Mouse (Mus musculus) cerebellum, adult 2 months (tissue): ENCODE results near the gene Gm17428. TPM values are rescaled to one million over a fixed set of nuclear protein-coding genes. Genes with fewer than 3 reads are reported as not detected.
"Not testable (repeated sequence)": the region's sequence is repeated elsewhere in the genome, so short reads cannot be mapped to it uniquely, and the experiment has no call there.

Experiments used
- DNase-seq, 2 experiments: peaks; one replicate each; pipeline ENCODE4 v3.0.0; 2021
- H3K27ac ChIP-seq: fragments of 200-500 bp; 2 replicates; pipeline ENCODE4 v1.5.1; 2012; ENCODE audit warnings: low read length, control low read depth, inconsistent platforms; ENCODE audit not compliant: insufficient read depth
- H3K27me3 ChIP-seq: fragments of 200-500 bp; 2 replicates; pipeline ENCODE4 v1.6.1; 2012; ENCODE audit warnings: inconsistent platforms, mild to moderate bottlenecking, low read length, moderate library complexity; ENCODE audit not compliant: control insufficient read depth, insufficient read depth
- H3K4me1 ChIP-seq: fragments of 200-500 bp; 2 replicates; pipeline ENCODE4 v1.6.1; 2011; ENCODE audit warnings: low read length; ENCODE audit not compliant: control insufficient read depth, insufficient read depth
- H3K4me3 ChIP-seq: fragments of 200-500 bp; replicated peaks from 2 replicates; pipeline ENCODE3; 2011; ENCODE audit warnings: mild to moderate bottlenecking, low read depth, low read length, control low read depth; ENCODE audit not compliant: insufficient read depth
- CTCF ChIP-seq: fragments of 200-500 bp; IDR thresholded peaks from 2 replicates; pipeline ENCODE4 v1.5.1; 2011; ENCODE audit warnings: low read depth, mild to moderate bottlenecking, control low read depth, low read length, moderate library complexity, borderline replicate concordance; ENCODE audit not compliant: insufficient read depth
- POLR2A ChIP-seq: fragments of 200-500 bp; IDR thresholded peaks from 2 replicates; pipeline ENCODE4 v1.6.1; 2011; ENCODE audit warnings: low read length, control low read depth, borderline replicate concordance; ENCODE audit not compliant: insufficient read depth
- WGBS: fragments of 180-500 bp; shearing (Covaris S2); methylation state at CpG from one replicate; pipeline ENCODE4 v1.1.7; 2018; 5-methylcytosine and 5-hydroxymethylcytosine counted together
- polyA plus RNA-seq: library from polyadenylated mRNA; depleted of rRNA; stranded (reverse); fragments of >200 nt; gene quantifications from 2 replicates; pipeline ENCODE4 v1.2.3, GENCODE M21; 2012

Gene Gm17428
- polyA plus RNA-seq, 1 experiment, result not detected

- no peak for DNase-seq
- no peaks in the 10 kb centered on the region for H3K27me3 ChIP-seq
- no peak overlapping the region for H3K4me3 ChIP-seq
- 97% methylated on average over 7 of the region's 7 CpGs for WGBS
- no peak for TF ChIP-seq POLR2A
- no peak for TF ChIP-seq CTCF
- H3K4me1 ChIP-seq, result no peaks in the 10 kb centered on the region
- H3K27ac ChIP-seq, result no peak overlapping the region
Measured at GRCm38 (mm10) chr14:54981934-54982333, 5.2 kb downstream of the Gm17428 start.

DNA sequence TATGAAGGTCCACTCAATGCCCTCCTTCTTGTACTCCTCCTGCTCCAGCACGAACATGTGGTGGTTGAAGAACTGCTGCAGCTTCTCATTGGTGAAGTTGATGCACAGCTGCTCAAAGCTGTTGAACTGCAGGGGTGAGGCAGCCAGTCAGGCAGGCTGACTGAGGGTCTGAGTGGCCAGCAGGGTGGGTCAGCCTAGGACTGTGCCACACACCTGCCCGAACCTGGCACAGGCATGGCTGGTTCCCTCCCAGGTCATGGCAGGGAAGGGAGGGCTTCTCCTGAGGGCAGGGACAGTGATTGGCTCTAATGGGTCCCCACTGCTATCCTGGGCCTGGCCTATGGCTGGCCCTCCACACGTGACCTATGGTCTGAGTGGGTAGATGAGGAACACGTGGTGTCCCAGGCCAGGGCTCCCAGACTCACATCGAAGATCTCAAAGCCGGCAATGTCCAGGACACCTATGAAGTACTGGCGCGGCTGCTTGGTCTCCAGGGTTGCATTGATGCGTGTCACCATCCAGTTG lies 11.7 kb downstream of the Gm17428 start:
- H3K4me1 ChIP-seq, H3K4me3 ChIP-seq, DNase-seq, H3K27ac ChIP-seq, H3K27me3 ChIP-seq: not testable (repeated sequence)
- WGBS, result 88% methylated on average over 9 of the region's 9 CpGs

- H3K27me3 ChIP-seq, result no peaks in the 10 kb centered on the region
- 84% methylated on average over 13 of the region's 13 CpGs for WGBS
- DNase-seq, result no peak
- no peak for TF ChIP-seq CTCF
- TF ChIP-seq POLR2A, result no peak
- H3K4me1 ChIP-seq, result no peaks in the 10 kb centered on the region; the same call in 1 of the 2 replicates
- no peak overlapping the region for H3K27ac ChIP-seq
- H3K4me3 ChIP-seq, result no peak overlapping the region
Measured at GRCm38 (mm10) chr14:54988882-54989281, 12.1 kb downstream of the Gm17428 start.

DNA sequence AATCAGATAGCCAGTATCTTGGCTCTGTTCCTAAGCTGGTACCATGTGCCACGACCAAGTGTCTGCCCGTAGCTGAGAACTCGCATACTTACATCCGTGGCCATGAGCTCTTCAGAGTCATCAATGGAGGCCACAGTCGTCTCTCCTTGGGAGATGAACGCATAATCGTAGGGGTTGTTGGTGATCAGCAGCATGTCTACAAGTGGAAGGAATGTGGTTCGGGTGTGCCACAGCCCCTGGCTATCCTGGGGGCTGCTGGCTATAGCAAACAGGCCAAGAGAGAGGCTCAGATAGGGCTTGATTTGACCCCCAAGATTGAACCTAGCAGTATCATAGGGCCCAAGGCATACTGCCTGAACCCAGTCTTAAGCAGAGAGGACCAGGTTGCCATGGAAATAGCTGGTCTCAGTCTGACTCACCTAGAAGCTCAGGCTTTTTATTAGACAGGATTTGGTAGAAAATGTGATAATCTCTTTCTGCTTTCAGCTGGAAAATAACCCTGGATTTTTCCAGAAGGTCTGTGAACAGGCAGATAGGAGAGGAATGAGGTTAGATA lies 13.2 kb downstream of the Gm17428 start:
- Histone ChIP-seq H3K27ac (no peak overlapping the region), H3K27me3 (no peaks in the 10 kb centered on the region), H3K4me3 (no peak overlapping the region), H3K4me1 (no peaks in the 10 kb centered on the region; the same call in 1 of the 2 replicates)
- DNase-seq, result no peak
- 45% methylated on average over 8 of the region's 8 CpGs for WGBS
- no peak for TF ChIP-seq CTCF
- no peak for TF ChIP-seq POLR2A

DNA sequence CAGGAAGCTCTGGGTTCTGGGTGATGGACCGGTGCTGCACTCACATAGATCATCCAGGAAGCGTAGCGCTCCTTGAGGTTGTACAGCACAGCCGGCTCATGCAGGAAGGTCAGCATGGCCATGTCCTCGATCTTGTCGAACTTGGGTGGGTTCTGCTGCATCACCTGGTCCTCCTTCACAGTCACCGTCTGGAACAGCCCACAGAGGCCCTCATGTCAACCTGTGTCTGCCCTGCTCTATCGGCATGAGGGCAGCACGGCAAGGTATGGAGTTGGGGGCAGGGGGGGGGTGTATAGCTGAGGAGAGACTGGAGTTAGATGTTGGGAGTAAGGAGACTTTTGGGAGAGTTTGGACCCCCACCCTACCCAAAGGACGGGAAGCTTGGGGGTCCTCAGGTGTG lies 15.5 kb downstream of the Gm17428 start:
- Histone ChIP-seq H3K4me3 (no peak overlapping the region), H3K4me1 (no peaks in the 10 kb centered on the region; the same call in 1 of the 2 replicates), H3K27ac (no peak overlapping the region), H3K27me3 (no peaks in the 10 kb centered on the region)
- TF ChIP-seq CTCF (no peak), POLR2A (no peak)
- no peak for DNase-seq
- WGBS, result 92% methylated on average over 10 of the region's 10 CpGs

- H3K4me3 ChIP-seq, result no peak overlapping the region
- H3K27me3 ChIP-seq, result no peaks in the 10 kb centered on the region
- TF ChIP-seq POLR2A (no peak), CTCF (no peak)
- WGBS, result 78% methylated on average over 10 of the region's 10 CpGs
- no peak overlapping the region for H3K27ac ChIP-seq
- H3K4me1 ChIP-seq, result no peaks in the 10 kb centered on the region
- no peak for DNase-seq
Measured at GRCm38 (mm10) chr14:54993636-54994035, 16.9 kb downstream of the Gm17428 start.

DNA sequence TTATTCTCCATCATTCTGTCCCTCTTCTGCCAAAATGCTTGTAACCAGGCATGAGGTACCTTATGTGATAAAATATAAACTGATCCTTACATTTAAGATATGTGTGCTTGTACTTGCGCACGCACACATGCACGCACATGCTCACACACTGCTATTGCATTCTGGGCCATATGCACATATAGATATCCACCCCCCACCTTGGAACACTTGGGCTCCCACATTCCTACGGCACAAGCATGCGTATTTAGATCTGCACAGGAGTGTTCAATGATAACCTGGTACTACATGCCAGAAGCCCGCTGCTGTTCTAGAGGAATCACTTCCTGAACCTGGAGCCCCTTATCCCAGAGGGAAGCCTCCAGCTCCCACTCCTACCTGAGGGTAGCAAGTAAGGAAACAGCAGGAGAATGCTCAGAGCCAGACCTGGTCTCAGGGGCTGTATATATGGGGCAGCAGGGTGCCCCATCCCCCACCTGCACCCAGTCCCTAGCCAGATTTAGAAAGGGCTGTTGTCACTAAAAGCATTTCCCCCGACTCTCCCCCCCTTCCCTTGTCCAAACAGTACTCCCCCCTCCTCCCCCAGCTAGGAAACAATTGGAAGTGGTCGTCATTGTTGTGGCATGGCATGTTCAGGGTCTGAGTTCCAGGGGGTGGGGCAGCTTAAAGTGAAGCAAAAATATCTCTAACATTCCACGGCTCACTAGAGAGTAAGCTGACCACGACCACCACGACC lies 17.6 kb downstream of the Gm17428 start, which contains the start of gene Myh7:
Myh7 (minus strand) TSS at position 491 of the 733 bp plus-strand sequence.
- Histone ChIP-seq H3K4me1 (no peaks in the 10 kb centered on the region), H3K4me3 (no peak within 1 kb of the TSS), H3K27me3 (no peaks in the 10 kb centered on the region), H3K27ac (no peak within 1 kb of the TSS)
- TF ChIP-seq CTCF (no peak), POLR2A (no peak)
- no peak for DNase-seq
- WGBS, result 69% methylated on average over 11 of the region's 11 CpGs

DNA sequence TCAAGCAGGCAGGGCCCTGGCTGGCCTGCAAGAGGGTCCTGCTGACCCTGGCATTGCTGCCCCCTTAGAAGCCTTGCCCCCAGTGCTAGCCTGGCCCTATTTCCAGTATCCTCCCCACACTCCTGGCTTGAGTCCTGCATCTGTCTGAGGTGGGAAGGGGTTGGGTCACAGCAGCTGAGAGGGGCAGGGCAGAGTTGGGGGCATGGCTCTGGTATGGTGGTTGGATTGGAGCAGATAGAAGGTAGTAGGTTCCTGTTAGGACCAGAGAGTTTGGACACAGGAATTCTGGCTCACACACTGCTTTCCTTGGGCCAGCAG lies 18.1 kb downstream of the Gm17428 start:
- TF ChIP-seq POLR2A, result no peak
- TF ChIP-seq CTCF, result no peak
- no peak for DNase-seq
- Histone ChIP-seq H3K27ac (no peak overlapping the region), H3K27me3 (no peaks in the 10 kb centered on the region), H3K4me3 (no peak overlapping the region), H3K4me1 (no peaks in the 10 kb centered on the region)
